Mouse (Mus musculus) retina, adult 2 months (tissue): ENCODE data around the gene Pold1.

Experiments
- DNase-seq: peaks from one replicate; pipeline ENCODE4 v3.0.0-alpha.2; 2012; ENCODE audit warnings: low read depth, low spot score

Pold1 gene

GRCm38 (mm10) chr7:44548497-44549087, at the start of gene Pold1:
Gene Pold1, minus strand, starts transcription at chr7:44548849.
- DNase-seq = peak; percentile 98

- no peak for DNase-seq
Measured at GRCm38 (mm10) chr7:44598336-44598735, 49.7 kb upstream of the Pold1 start.

GRCm38 (mm10) chr7:44597666-44598065, 49.0 kb upstream of the Pold1 start:
- DNase-seq = no peak

- no peak for DNase-seq
Measured at GRCm38 (mm10) chr7:44596996-44597538, 48.4 kb upstream of the Pold1 start.

- no peak for DNase-seq
Measured at GRCm38 (mm10) chr7:44596051-44596450, 47.4 kb upstream of the Pold1 start.

GRCm38 (mm10) chr7:44595131-44595561, 46.5 kb upstream of the Pold1 start:
- no peak for DNase-seq

- DNase-seq = no peak
Measured at GRCm38 (mm10) chr7:44594291-44594690, 45.6 kb upstream of the Pold1 start.

GRCm38 (mm10) chr7:44593775-44594174, 45.1 kb upstream of the Pold1 start:
- DNase-seq = peak; percentile 63

- DNase-seq = no peak
Measured at GRCm38 (mm10) chr7:44593051-44593450, 44.4 kb upstream of the Pold1 start.

- no peak for DNase-seq
Measured at GRCm38 (mm10) chr7:44591348-44592116, 42.9 kb upstream of the Pold1 start.

GRCm38 (mm10) chr7:44590402-44591347, 42.0 kb upstream of the Pold1 start, which contains the start of gene Kcnc3:
Gene Kcnc3, plus strand, starts transcription at chr7:44590664.
- peak; percentile 91 for DNase-seq

- DNase-seq = no peak
Measured at GRCm38 (mm10) chr7:44589946-44590345, 41.3 kb upstream of the Pold1 start.

GRCm38 (mm10) chr7:44589149-44589548, 40.5 kb upstream of the Pold1 start:
- DNase-seq = peak; percentile 69

GRCm38 (mm10) chr7:44588338-44588737, 39.7 kb upstream of the Pold1 start:
- DNase-seq = no peak

- no peak for DNase-seq
Measured at GRCm38 (mm10) chr7:44587676-44588075, 39.0 kb upstream of the Pold1 start.

GRCm38 (mm10) chr7:44586930-44587329, 38.3 kb upstream of the Pold1 start:
- peak; percentile 85 for DNase-seq

- DNase-seq = no peak
Measured at GRCm38 (mm10) chr7:44586518-44586917, 37.9 kb upstream of the Pold1 start.

GRCm38 (mm10) chr7:44585606-44586005, 37.0 kb upstream of the Pold1 start:
- no peak for DNase-seq

- DNase-seq = no peak
Measured at GRCm38 (mm10) chr7:44584921-44585320, 36.3 kb upstream of the Pold1 start.

- no peak for DNase-seq
Measured at GRCm38 (mm10) chr7:44584265-44584804, 35.7 kb upstream of the Pold1 start.

- DNase-seq = no peak
Measured at GRCm38 (mm10) chr7:44583146-44583545, 34.5 kb upstream of the Pold1 start.
